Mouse (Mus musculus) lung, adult 2 months (tissue): Measurements from ENCODE around the gene Alpi.

ENCODE experiments used
- CTCF ChIP-seq: fragments of 200-500 bp; IDR thresholded peaks from 2 replicates; pipeline ENCODE4 v1.5.1; 2011; ENCODE audit warnings: mild to moderate bottlenecking, low read length, control low read depth; ENCODE audit not compliant: insufficient read depth
- POLR2A ChIP-seq: fragments of 200-500 bp; IDR thresholded peaks from 2 replicates; pipeline ENCODE4 v1.6.1; 2011; ENCODE audit warnings: low read depth, mild to moderate bottlenecking, control low read depth, low read length, borderline replicate concordance; ENCODE audit errors: extremely low read depth

DNA sequence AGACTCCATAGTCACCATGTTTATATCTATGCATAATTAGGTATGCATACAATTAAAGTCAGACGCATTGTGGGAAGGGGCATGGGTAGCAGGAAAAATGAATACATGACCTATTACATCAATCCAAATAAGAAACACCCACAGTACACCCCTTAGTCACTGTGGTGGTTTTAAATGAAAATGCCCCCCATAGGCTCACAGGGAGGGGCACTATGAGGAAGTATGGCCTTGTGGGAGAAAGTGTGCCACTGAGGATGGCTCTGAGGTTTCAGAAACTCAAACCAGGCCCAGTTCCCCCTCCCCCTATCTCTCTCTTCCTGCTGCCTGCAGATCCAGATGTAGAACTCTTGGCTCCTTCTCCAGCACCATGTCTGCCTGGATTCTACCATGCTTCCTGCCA, 2.5 kb upstream of the Alpi start:
- TF ChIP-seq CTCF (no peak), POLR2A (no peak)
